Mouse (Mus musculus): ENCODE measurements around the gene Gm10521.
A peak's percentile ranks its signal among the peaks of the same experiment; 100 is the strongest.
"Not testable (repeated sequence)": the region's sequence is repeated elsewhere in the genome, so short reads cannot be mapped to it uniquely, and the experiment has no call there.

Gm10521 gene

DNA sequence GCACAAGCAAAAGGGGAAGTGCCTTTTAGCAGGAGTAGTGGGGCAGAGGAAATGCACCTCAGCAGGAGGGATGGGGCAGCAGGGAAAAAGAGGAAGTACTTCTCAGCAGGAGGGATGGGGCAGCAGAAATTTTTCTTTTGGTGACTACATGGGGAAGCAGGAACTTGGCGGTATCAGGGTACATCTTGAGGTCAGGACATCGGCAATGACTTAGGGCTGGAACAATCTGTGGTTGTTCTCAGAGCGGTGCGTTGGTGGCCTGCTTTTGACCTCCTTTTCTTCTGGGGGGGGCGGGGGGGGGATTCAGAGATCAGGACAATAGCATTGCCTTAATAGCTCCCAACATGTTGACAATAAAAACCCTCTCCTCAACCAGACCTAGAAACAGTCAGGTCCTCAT, at the start of gene Gm10521:
Gene Gm10521 (plus strand): TSS at position 301 of the 400 bp plus-strand sequence.
- not testable (repeated sequence) for DNase-seq

DNA sequence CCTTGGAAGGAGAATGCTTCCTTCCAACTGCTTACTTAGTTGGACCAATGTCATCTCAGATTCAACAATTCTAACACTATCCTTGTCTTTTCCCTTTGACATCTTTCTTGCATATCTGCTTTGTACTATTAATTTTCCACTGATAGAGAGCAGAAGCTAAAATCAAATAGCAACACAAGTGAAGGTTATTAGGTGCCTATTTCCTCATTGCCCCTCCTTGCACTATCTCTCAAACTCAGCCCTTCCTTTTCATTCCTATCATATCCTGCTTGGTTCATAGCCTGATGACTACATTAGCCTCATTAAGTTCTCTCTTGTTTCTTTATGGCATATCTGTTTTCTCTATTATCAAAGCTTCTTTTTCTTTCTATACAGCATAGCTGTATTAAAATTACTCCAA, 47.3 kb upstream of the Gm10521 start:
- no peak for DNase-seq

DNA sequence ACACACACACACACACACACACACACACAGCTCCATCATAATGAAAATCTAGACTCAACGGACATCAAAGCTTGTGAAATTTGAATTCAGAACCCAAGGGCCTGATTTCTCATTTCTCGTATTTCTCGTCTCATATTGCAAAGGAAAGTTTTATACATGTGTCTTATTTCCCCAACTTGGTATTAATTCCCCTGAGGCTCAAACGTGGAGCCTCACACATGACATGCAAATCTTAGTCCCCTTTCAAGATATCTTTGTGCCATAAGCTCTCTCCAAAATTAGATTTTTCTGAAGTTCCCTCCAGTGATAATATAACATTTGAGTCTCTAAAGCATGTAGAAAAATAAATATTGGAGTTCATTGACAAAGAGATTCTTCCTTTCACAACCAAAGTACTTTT, 46.7 kb upstream of the Gm10521 start:
- no peak for DNase-seq

GRCm38 (mm10) chr1:171849454-171849853, 46.0 kb upstream of the Gm10521 start:
- DNase-seq, result peak; percentile 52 to 56

- DNase-seq, result no peak
These were observed 30.0 kb upstream of the Gm10521 start for GRCm38 (mm10) chr1:171865467-171865866.

- DNase-seq, result no peak
These were observed 8.5 kb upstream of the Gm10521 start for GRCm38 (mm10) chr1:171886989-171887388.

- no peak for DNase-seq
These were observed 8.5 kb downstream of the Gm10521 start for GRCm38 (mm10) chr1:171904011-171904410.

- DNase-seq, result no peak
These were observed 20.4 kb downstream of the Gm10521 start for GRCm38 (mm10) chr1:171915638-171916458.

DNA sequence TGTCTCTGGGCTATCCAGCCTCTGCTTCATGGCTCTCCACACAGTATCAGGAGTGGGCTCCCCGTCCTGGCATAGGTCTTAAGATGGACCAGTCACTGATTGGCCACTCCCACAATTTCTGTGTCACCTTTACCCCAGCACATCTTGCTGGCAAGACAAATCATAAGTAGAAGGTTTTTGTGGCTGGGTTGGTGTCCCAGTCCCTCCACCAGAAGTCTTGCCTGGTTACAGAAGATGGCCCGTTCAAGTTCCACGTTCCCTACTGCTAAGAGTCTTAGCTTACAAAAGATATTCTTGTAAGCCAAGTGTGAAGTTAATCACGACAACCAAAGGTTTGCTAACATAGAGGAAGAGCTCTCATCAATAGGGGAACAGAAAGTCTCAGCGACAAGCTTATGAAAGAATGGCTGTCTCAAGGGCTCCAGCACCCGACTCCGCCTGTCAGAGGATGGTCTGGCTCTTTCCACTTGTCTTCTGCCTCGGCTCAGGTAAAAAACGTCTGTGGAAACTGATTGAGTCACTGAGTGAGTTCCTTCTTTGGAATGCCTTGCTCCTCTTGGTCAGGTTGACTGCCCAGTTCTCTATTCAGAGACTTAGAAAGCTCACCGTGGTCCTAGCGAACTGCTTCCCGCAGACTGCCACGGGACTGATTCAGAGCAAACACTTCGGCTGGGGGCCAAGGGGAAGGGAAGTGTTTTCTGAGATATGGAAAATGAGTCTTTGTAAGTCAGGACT, 22.0 kb downstream of the Gm10521 start, which contains the start of gene Slamf6:
Gene Slamf6 (plus strand): TSS at position 211 of the 735 bp plus-strand sequence.
- peak in 1 of 2 experiments; percentile 29 for DNase-seq

GRCm38 (mm10) chr1:171918136-171918920, 22.9 kb downstream of the Gm10521 start:
- DNase-seq, result no peak

DNA sequence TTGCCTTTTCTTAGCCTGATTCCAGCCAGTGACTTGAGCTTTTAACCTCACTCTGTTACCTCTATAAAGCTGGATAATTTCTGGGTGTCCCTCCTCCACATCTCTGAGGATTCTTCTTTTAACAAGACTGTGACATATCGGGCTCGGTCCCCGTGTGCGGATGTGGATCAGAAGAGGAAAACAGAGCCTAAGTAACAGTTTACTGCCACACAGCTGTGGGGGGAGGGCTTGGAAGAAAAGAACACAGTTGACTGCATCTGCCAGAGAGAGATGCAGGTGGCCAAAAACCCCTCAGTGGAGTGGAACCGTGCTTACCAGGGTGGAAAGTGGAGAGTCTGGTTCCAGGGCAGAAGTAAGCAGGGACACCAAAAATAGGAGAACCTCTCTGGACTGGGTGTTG, 23.7 kb downstream of the Gm10521 start:
- DNase-seq, result no peak

GRCm38 (mm10) chr1:171919901-171920510, 24.5 kb downstream of the Gm10521 start:
- no peak for DNase-seq

DNA sequence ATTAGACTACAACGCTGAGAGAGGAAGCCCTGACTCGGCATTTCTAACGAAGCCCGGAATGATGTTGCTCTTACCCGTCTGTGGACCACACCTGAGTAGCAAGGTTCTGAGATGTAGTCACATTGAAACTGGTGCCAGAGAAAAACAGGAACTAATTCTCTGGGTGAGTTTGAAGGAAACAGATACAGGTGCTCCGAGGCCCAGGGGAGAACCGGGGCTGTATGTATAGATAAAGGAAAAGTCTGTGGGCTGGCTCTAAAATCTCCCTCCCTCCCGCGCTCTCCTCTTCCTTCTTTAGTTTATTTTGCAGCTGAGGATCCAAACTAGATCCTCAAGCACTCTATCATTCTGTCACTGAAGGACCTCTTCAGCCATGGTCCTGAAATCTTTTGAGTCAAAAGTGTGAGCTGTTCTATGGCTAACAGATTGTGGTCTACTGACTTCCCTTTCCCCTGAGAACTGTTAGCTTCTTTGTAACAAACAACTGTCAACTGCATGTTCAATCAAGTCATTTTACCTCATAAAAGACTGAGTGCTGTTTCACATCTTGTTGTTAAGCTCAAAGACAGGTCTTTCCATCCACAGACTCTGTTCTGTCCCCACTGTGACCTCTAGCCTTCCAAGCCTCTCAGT, 25.6 kb downstream of the Gm10521 start:
- no peak for DNase-seq

- no peak for DNase-seq
These were observed 26.2 kb downstream of the Gm10521 start for GRCm38 (mm10) chr1:171921641-171922040.

DNA sequence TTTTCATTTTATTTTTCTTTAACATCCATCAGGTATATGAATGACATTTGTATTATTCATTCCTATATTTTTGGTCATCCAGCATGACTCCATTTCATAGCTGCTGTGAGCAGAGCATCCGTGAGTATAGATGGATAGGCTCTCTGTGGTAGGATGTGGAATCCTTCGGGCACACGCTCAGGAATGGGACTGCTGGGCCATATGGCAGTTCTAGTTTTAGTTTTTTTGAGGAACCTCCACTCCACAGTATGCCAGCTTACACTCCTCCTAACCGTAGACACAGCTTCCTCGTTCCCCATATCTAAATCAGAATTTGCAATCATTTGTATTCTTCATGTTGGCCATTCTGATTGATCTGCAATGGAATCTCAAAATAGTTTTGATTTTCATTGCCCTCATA, 27.4 kb downstream of the Gm10521 start:
- DNase-seq, result no peak

DNA sequence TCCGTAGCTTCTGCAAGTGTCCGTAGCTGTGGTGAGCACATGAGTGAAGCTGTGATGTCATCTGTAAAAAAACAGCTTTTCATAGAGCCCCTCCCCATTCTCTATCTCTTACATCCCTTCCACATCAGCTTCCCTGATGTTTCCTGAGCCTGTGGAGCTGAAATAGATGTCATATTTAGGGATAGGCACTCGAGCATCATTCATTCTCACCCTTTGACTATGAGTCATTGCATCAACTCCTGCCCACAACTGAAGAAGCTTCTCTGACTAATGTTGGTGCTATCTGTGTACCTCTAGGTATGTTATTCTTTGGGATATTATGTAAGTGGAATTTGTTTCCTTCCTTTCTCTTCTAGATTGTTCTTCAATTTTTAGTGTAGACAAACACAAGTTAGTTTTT, 29.4 kb downstream of the Gm10521 start:
- no peak for DNase-seq

DNA sequence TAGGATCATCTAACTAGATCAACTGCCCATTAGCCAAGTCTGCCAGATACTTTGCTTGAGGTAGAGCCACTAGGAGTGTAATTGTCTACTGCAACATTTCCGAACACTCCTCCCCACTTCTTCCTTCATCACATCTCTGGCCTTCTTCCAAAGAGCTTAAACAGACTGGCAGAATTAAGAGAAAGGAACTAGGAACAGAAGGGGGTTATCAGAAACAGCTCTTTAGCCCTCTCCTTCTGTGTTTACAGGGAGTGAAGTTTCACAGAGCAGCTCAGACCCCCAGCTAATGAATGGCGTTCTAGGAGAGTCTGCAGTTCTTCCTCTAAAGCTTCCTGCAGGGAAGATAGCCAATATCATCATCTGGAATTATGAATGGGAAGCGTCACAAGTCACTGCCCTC, 38.4 kb downstream of the Gm10521 start:
- no peak for DNase-seq

- DNase-seq, result no peak
These were observed 43.8 kb downstream of the Gm10521 start for GRCm38 (mm10) chr1:171938952-171939948.

- DNase-seq, result no peak
These were observed 45.2 kb downstream of the Gm10521 start for GRCm38 (mm10) chr1:171940626-171941025.

GRCm38 (mm10) chr1:171946447-171946995, 51.1 kb downstream of the Gm10521 start:
- no peak for DNase-seq
